Mouse (Mus musculus): ENCODE results near the gene Ccm2l. TPM values are rescaled to one million over a fixed set of nuclear protein-coding genes. Genes with fewer than 3 reads are reported as not detected.

Gene Ccm2l
- total and polyA plus RNA-seq, 3 experiments = not detected

DNA sequence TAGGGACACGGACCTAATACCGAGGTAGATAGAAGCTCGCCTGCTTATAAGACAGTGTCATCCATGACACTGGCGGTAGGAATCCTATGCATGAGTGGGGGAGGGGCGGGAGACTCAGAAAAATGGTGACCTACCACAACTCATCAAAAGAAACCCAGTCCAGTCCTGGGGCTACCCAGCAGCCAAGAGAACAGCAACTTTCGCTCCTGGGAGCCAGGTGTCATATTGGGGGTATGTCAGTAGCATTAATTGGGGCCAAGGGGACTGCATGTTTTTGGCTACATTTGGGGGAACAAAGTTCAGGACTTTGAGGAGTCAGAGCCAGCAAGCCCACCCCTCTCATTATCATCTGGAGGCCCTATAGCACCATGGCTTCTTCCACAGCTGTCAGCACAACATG lies 14.7 kb upstream of the Ccm2l start:
- no peak for DNase-seq (ENCODE audit: low read depth, low spot score)
- Histone ChIP-seq H3K9ac (ENCODE audit: control insufficient read depth, low read depth, low read length, poor library complexity, severe bottlenecking) (no peak overlapping the region), H3K4me3 (ENCODE audit: control insufficient read depth in 1 of 2, insufficient read depth in 1 of 2, low read depth in 2 of 2, low read length in 2 of 2) (no peak overlapping the region), H3K9me3 (replicated peaks; ENCODE audit: insufficient read depth, low read length) (no peaks in the 10 kb centered on the region), H3K4me1 (ENCODE audit: control insufficient read depth in 1 of 2, insufficient read depth in 2 of 2, low read length in 2 of 2) (no peaks in the 10 kb centered on the region), H3K27ac (ENCODE audit: control insufficient read depth, low read depth, low read length) (no peak overlapping the region), H3K36me3 (ENCODE audit: control insufficient read depth in 1 of 2, insufficient read depth in 2 of 2, low read length in 2 of 2) (no peaks in the 10 kb centered on the region), H3K79me2 (ENCODE audit: control insufficient read depth, insufficient read depth, low read length, poor library complexity) (no peaks in the 10 kb centered on the region), H3K27me3 (ENCODE audit: control insufficient read depth in 1 of 2, insufficient read depth in 2 of 2, low read length in 2 of 2) (peaks cover 0 to 2% of the 10 kb centered on the region in 2 experiments; a peak in 3 of 4 replicates)
- TF ChIP-seq ZKSCAN1 (IDR thresholded peaks at IDR 0.05; ENCODE audit: low read depth, low read length) (no peak), CHD2 (IDR thresholded peaks at IDR 0.05; ENCODE audit: low read length) (no peak), MYB (IDR thresholded peaks at IDR 0.05; ENCODE audit: low read depth, low read length) (no peak), NRF1 (IDR thresholded peaks at IDR 0.05; ENCODE audit: insufficient read depth, low read depth, low read length, poor library complexity, severe bottlenecking) (no peak), TBP (IDR thresholded peaks at IDR 0.05; ENCODE audit: low read depth, low read length) (no peak), POLR2AphosphoS5 (IDR thresholded peaks at IDR 0.05; ENCODE audit: borderline replicate concordance, low read depth, low read length) (no peak), POLR2AphosphoS2 (IDR thresholded peaks at IDR 0.05; ENCODE audit: low read length) (no peak), ZNF384 (IDR thresholded peaks at IDR 0.05; ENCODE audit: low read depth, low read length) (no peak), HCFC1 (IDR thresholded peaks at IDR 0.05; ENCODE audit: low read depth, low read length) (no peak), SIN3A (IDR thresholded peaks at IDR 0.05; ENCODE audit: low read length) (no peak), MAFK (IDR thresholded peaks at IDR 0.05; ENCODE audit: borderline replicate concordance, low read depth, low read length) (no peak), E2F4 (IDR thresholded peaks at IDR 0.05; ENCODE audit: borderline replicate concordance, low read depth, low read length) (no peak), MAX (IDR thresholded peaks at IDR 0.05; ENCODE audit: low read length) (no peak), ETS1 (IDR thresholded peaks at IDR 0.05; ENCODE audit: low read depth, low read length) (no peak)

DNA sequence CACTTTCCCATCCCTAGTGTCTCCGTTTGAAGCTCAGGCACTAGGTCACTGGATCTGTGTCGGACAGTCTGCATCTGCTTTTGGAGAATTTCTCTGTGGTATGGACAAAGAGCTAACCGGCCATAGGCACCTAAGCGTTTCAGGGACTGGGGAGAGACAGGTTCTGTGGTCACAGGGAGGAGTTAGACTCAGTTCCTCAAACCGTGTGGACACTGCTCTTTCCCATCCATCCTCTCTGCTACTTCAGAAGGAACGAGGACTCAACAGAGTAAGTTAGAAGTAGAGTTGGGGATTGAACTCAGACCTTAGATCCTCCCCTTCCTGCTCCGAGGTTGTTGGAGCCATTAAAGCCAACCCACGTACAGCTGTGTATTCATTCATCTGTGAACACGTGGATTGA lies 14.2 kb upstream of the Ccm2l start:
- Histone ChIP-seq H3K79me2 (ENCODE audit: control insufficient read depth, insufficient read depth, low read length, poor library complexity) (no peaks in the 10 kb centered on the region), H3K27ac (ENCODE audit: control insufficient read depth, low read depth, low read length) (no peak overlapping the region), H3K4me1 (ENCODE audit: control insufficient read depth in 1 of 2, insufficient read depth in 2 of 2, low read length in 2 of 2) (no peaks in the 10 kb centered on the region), H3K9ac (ENCODE audit: control insufficient read depth, low read depth, low read length, poor library complexity, severe bottlenecking) (no peak overlapping the region), H3K4me3 (ENCODE audit: control insufficient read depth in 1 of 2, insufficient read depth in 1 of 2, low read depth in 2 of 2, low read length in 2 of 2) (no peak overlapping the region), H3K9me3 (replicated peaks; ENCODE audit: insufficient read depth, low read length) (no peaks in the 10 kb centered on the region), H3K36me3 (ENCODE audit: control insufficient read depth in 1 of 2, insufficient read depth in 2 of 2, low read length in 2 of 2) (no peaks in the 10 kb centered on the region), H3K27me3 (ENCODE audit: control insufficient read depth in 1 of 2, insufficient read depth in 2 of 2, low read length in 2 of 2) (no peaks in the 10 kb centered on the region; a peak in 2 of 4 replicates)
- DNase-seq (ENCODE audit: low read depth, low spot score) = no peak
- TF ChIP-seq GABPA (IDR thresholded peaks at IDR 0.05; ENCODE audit: low read depth, low read length) (no peak), POLR2A (IDR thresholded peaks at IDR 0.05; ENCODE audit: control insufficient read depth in 1 of 2, insufficient read depth in 1 of 2, low read depth in 1 of 2, low read length in 2 of 2, poor library complexity in 1 of 2) (no peak), TBP (IDR thresholded peaks at IDR 0.05; ENCODE audit: low read depth, low read length) (no peak), GATA1 (IDR thresholded peaks at IDR 0.05; ENCODE audit: low read depth, low read length) (no peak), MYB (IDR thresholded peaks at IDR 0.05; ENCODE audit: low read depth, low read length) (no peak), ZKSCAN1 (IDR thresholded peaks at IDR 0.05; ENCODE audit: low read depth, low read length) (no peak), USF2 (IDR thresholded peaks at IDR 0.05; ENCODE audit: borderline replicate concordance in 1 of 2, insufficient read depth in 1 of 2, low read depth in 1 of 2, low read length in 2 of 2) (no peak), RAD21 (IDR thresholded peaks at IDR 0.05; ENCODE audit: low read depth, low read length) (no peak), MAZ (IDR thresholded peaks at IDR 0.05; ENCODE audit: low read depth, low read length) (no peak), RCOR1 (IDR thresholded peaks at IDR 0.05; ENCODE audit: low read depth, low read length) (no peak), ZMIZ1 (IDR thresholded peaks at IDR 0.05; ENCODE audit: low read depth, low read length) (no peak), SMC3 (IDR thresholded peaks at IDR 0.05; ENCODE audit: low read depth, low read length) (no peak), MAFK (IDR thresholded peaks at IDR 0.05; ENCODE audit: borderline replicate concordance, low read depth, low read length) (no peak), ZNF384 (IDR thresholded peaks at IDR 0.05; ENCODE audit: low read depth, low read length) (no peak), CHD1 (IDR thresholded peaks at IDR 0.05; ENCODE audit: low read depth, low read length) (no peak), TCF12 (IDR thresholded peaks at IDR 0.05; ENCODE audit: low read depth, low read length) (no peak)
